Mouse (Mus musculus): Measurements from ENCODE around the gene Zfp651. TPM values are rescaled to one million over a fixed set of nuclear protein-coding genes. Genes with fewer than 3 reads are reported as not detected.
A peak's percentile ranks its signal among the peaks of the same experiment; 100 is the strongest.

The Zfp651 gene
- polyA plus RNA-seq, 1 experiment from 2014 or later: 4.8 TPM

GRCm38 (mm10) chr9:121798887-121799520 lies 39.9 kb downstream of the Zfp651 start:
- 39% methylated on average over 6 of the region's 6 CpGs for WGBS
- 0 out of 2 replicates have a peak overlapping the region, but pooled peaks have one; percentile 11 for H3K27ac ChIP-seq
- no peak for DNase-seq (ENCODE audit: extremely low spot score, low spot score)

GRCm38 (mm10) chr9:121802747-121803146 lies 43.6 kb downstream of the Zfp651 start:
- DNase-seq (ENCODE audit: extremely low spot score, low spot score): no peak
- Histone ChIP-seq H3K27me3 (ENCODE audit: poor library complexity, severe bottlenecking) (0 out of 2 replicates have a peak, but pooled peaks cover 4% of the 10 kb centered on the region), H3K4me1 (peaks cover 45% of the 10 kb centered on the region), H3K9me3 (no peaks in the 10 kb centered on the region), H3K4me3 (no peak overlapping the region), H3K36me3 (replicated peaks) (no peaks in the 10 kb centered on the region), H3K27ac (0 out of 2 replicates have a peak overlapping the region, but pooled peaks have one; percentile 7)
- WGBS: 82% methylated on average over 7 of the region's 7 CpGs

More at GRCm38 (mm10) chr9:121798887-121799520, 39.9 kb downstream of the Zfp651 start:
- H3K4me1 ChIP-seq: peaks cover 36% of the 10 kb centered on the region
- H3K9me3 ChIP-seq: no peaks in the 10 kb centered on the region
- H3K4me3 ChIP-seq: no peak overlapping the region
- H3K36me3 ChIP-seq (replicated peaks): no peaks in the 10 kb centered on the region
- H3K27me3 ChIP-seq (ENCODE audit: poor library complexity, severe bottlenecking): 0 out of 2 replicates have a peak, but pooled peaks cover 4% of the 10 kb centered on the region

DNA sequence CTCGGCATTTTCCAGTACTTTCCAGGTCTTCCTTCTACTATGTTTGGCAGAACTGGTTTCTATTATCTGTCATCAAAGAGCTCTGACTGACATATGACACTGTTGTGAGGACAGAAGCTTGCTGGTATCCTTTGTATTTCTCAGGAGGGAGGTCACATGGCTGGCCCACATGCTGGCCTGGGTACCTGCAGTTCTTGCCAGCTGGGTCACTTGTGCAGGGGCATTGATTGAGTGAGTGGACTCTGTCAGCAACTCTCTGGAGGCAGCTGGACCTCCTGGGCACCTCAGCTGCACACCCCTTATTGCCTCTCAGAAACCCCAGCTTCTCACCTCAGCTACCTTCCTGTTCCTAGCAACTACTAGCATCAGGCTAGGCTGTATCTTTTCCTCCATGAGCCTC lies 48.4 kb downstream of the Zfp651 start:
- H3K36me3 ChIP-seq (replicated peaks): no peaks in the 10 kb centered on the region
- H3K4me1 ChIP-seq: peaks cover 49% of the 10 kb centered on the region
- DNase-seq (ENCODE audit: extremely low spot score, low spot score): no peak
- no peaks in the 10 kb centered on the region for H3K27me3 ChIP-seq (ENCODE audit: poor library complexity, severe bottlenecking)
- H3K9me3 ChIP-seq: no peaks in the 10 kb centered on the region
- H3K4me3 ChIP-seq: no peak overlapping the region
- H3K27ac ChIP-seq: 0 out of 2 replicates have a peak overlapping the region, but pooled peaks have one; percentile 63
- 63% methylated on average over 1 of the region's 1 CpGs for WGBS

- Histone ChIP-seq H3K27me3 (ENCODE audit: poor library complexity, severe bottlenecking) (no peaks in the 10 kb centered on the region), H3K36me3 (replicated peaks) (no peaks in the 10 kb centered on the region), H3K4me3 (no peak overlapping the region), H3K27ac (0 out of 2 replicates have a peak overlapping the region, but pooled peaks have one; percentile 63), H3K4me1 (peaks cover 45% of the 10 kb centered on the region), H3K9me3 (no peaks in the 10 kb centered on the region)
- no peak for DNase-seq (ENCODE audit: extremely low spot score, low spot score)
- WGBS: 77% methylated on average over 7 of the region's 7 CpGs
These were observed 48.8 kb downstream of the Zfp651 start for GRCm38 (mm10) chr9:121807947-121808346.

DNA sequence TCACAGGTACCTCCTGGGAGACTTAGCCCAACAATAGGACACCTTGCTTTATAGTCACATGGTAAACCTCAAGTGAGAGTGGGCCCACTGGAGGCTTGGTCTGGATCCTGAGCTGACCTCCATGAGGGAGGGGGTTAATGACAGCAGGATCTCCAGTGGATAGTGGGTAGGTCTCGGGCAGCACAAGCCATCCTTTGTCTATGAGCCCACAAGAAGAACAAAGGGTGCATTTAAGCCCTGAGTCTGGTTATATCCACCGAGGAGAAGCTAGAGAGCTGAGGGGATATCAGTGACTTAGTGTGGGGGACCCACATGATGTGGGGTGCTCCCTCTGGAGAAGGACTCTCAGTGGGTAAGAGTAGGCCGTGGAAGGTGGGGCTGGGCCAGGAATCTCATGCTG lies 49.4 kb downstream of the Zfp651 start:
- DNase-seq (ENCODE audit: extremely low spot score, low spot score): no peak
- 42% methylated on average over 3 of the region's 3 CpGs for WGBS
- H3K27me3 ChIP-seq (ENCODE audit: poor library complexity, severe bottlenecking): no peaks in the 10 kb centered on the region
- peak overlapping the region; percentile 63 for H3K27ac ChIP-seq
- H3K4me1 ChIP-seq: peaks cover 43% of the 10 kb centered on the region
- H3K36me3 ChIP-seq (replicated peaks): no peaks in the 10 kb centered on the region
- H3K4me3 ChIP-seq: no peak overlapping the region
- no peaks in the 10 kb centered on the region for H3K9me3 ChIP-seq

- peak overlapping the region; percentile 75 for H3K27ac ChIP-seq
- 21% methylated on average over 15 of the region's 15 CpGs for WGBS
- peaks cover 43% of the 10 kb centered on the region for H3K4me1 ChIP-seq
- H3K9me3 ChIP-seq: no peaks in the 10 kb centered on the region
- no peak for DNase-seq (ENCODE audit: extremely low spot score, low spot score)
- no peak overlapping the region for H3K4me3 ChIP-seq
- H3K27me3 ChIP-seq (ENCODE audit: poor library complexity, severe bottlenecking): no peaks in the 10 kb centered on the region
- no peaks in the 10 kb centered on the region for H3K36me3 ChIP-seq (replicated peaks)
These were observed 51.1 kb downstream of the Zfp651 start for GRCm38 (mm10) chr9:121810081-121810821.

DNA sequence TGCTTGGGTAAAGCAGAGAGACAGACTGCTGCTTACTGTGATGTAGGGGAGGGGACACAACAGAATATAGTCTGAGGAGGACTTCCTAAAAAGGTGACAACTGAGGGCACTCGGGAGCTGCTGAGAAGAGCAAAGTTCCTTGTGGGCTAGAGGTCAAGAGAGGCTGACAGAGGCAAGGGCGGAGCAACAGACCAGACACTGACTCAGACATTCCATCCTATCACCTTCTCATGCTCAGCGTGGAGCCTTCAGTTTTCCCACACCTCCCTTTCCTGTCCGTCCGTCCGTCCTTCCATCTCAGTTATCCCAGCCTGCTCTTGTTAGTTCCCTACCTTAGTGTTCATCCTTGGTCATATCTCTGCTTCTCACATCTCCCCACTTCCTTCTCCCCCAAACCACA lies 56.1 kb downstream of the Zfp651 start:
- Histone ChIP-seq H3K27me3 (ENCODE audit: poor library complexity, severe bottlenecking) (no peaks in the 10 kb centered on the region), H3K4me3 (no peak overlapping the region), H3K9me3 (no peaks in the 10 kb centered on the region), H3K27ac (no peak overlapping the region), H3K36me3 (replicated peaks) (no peaks in the 10 kb centered on the region), H3K4me1 (peaks cover 8% of the 10 kb centered on the region)
- no peak for DNase-seq (ENCODE audit: extremely low spot score, low spot score)
- 77% methylated on average over 6 of the region's 6 CpGs for WGBS

DNA sequence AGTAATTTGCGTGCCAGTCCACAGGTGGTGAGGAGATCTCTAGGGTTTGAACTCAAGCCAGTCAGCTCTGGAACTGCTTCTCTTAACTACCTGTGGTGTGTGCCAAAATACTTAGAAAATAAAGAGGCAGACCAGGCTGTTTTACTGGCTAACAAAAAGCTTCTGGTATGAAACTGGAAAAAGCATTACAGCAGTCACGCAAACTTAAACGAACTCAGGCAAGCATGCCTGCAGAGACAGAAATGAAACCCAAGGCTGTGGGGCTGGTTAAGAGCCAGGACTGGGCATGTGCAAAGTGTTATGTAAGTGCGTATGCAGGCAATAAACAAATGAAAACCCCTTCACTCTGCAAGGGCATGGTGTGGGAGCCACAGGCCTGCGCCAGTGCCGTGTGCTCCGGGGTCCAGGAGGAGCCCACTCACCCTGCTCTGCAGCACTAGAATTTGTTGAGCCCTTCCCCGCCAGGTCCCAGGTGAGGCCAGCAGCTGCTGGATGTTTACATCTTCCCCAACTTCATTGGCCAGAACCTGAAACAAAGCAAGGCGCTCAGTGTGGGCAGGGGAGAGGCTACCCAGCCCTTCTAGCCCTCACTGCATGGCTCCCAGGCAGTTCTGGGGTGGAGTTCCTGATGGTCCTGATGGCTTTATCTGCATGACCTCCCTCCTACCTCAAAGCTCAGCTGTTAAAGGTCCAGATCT lies 60.1 kb downstream of the Zfp651 start:
- Histone ChIP-seq H3K4me3 (no peak overlapping the region), H3K36me3 (replicated peaks) (no peaks in the 10 kb centered on the region), H3K27ac (no peak overlapping the region), H3K4me1 (no peaks in the 10 kb centered on the region), H3K9me3 (no peaks in the 10 kb centered on the region), H3K27me3 (ENCODE audit: poor library complexity, severe bottlenecking) (no peaks in the 10 kb centered on the region)
- no peak for DNase-seq (ENCODE audit: extremely low spot score, low spot score)
- 83% methylated on average over 9 of the region's 9 CpGs for WGBS

- H3K9me3 ChIP-seq: no peaks in the 10 kb centered on the region
- no peaks in the 10 kb centered on the region for H3K27me3 ChIP-seq (ENCODE audit: poor library complexity, severe bottlenecking)
- no peak overlapping the region for H3K27ac ChIP-seq
- no peak overlapping the region for H3K4me3 ChIP-seq
- H3K36me3 ChIP-seq (replicated peaks): no peaks in the 10 kb centered on the region
- 58% methylated on average over 7 of the region's 7 CpGs for WGBS
- no peaks in the 10 kb centered on the region for H3K4me1 ChIP-seq
- no peak for DNase-seq (ENCODE audit: extremely low spot score, low spot score)
These were observed 60.8 kb downstream of the Zfp651 start for GRCm38 (mm10) chr9:121819771-121820471.

DNA sequence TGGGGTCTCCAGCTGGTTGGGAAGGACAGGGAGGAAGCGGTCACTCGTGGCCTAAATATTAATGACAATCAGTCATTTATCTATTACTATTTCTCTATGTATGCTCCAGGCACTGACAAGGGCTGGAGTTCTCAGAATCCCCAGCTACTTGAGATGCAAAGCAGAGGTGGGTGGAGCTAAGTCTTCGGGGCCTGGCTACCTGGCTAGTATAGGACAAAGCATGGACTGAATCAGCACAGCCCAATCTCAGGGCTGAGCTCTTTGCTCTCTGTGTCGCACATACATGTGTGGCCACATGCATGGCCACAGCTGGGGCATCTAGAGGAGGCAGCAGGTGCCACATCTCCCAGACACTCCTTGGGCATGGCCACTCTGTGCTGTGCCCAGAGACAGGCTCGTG lies 61.6 kb downstream of the Zfp651 start:
- Histone ChIP-seq H3K27me3 (ENCODE audit: poor library complexity, severe bottlenecking) (no peaks in the 10 kb centered on the region), H3K4me3 (no peak overlapping the region), H3K4me1 (no peaks in the 10 kb centered on the region), H3K9me3 (no peaks in the 10 kb centered on the region), H3K27ac (no peak overlapping the region), H3K36me3 (replicated peaks) (no peaks in the 10 kb centered on the region)
- no peak for DNase-seq (ENCODE audit: extremely low spot score, low spot score)
- WGBS: 73% methylated on average over 5 of the region's 5 CpGs

All from forebrain, embryonic 10.5 days (tissue).